Mouse (Mus musculus): ENCODE data around the gene Kdm5a.
A peak's percentile ranks its signal among the peaks of the same experiment; 100 is the strongest.

The Kdm5a gene

GRCm38 (mm10) chr6:120472455-120473140 lies 108.7 kb downstream of the Kdm5a start:
- DNase-seq (ENCODE audit: low spot score): no peak

GRCm38 (mm10) chr6:120473427-120473826 lies 109.5 kb downstream of the Kdm5a start:
- DNase-seq (ENCODE audit: low spot score): no peak

GRCm38 (mm10) chr6:120475288-120475687 lies 111.4 kb downstream of the Kdm5a start:
- no peak for DNase-seq (ENCODE audit: low spot score)

GRCm38 (mm10) chr6:120479302-120479701 lies 115.4 kb downstream of the Kdm5a start:
- DNase-seq (ENCODE audit: low spot score): no peak

- no peak for DNase-seq (ENCODE audit: low spot score)
These were observed 116.4 kb downstream of the Kdm5a start for GRCm38 (mm10) chr6:120480361-120480760.

GRCm38 (mm10) chr6:120481538-120481937 lies 117.6 kb downstream of the Kdm5a start:
- DNase-seq (ENCODE audit: low spot score): peak; percentile 11

GRCm38 (mm10) chr6:120482021-120482420 lies 118.1 kb downstream of the Kdm5a start:
- no peak for DNase-seq (ENCODE audit: low spot score)

GRCm38 (mm10) chr6:120482756-120483155 lies 118.8 kb downstream of the Kdm5a start:
- peak; percentile 27 for DNase-seq (ENCODE audit: low spot score)

GRCm38 (mm10) chr6:120483211-120483626 lies 119.3 kb downstream of the Kdm5a start:
- peak; percentile 56 for DNase-seq (ENCODE audit: low spot score)

- no peak for DNase-seq (ENCODE audit: low spot score)
These were observed 121.1 kb downstream of the Kdm5a start for GRCm38 (mm10) chr6:120485038-120485437.

GRCm38 (mm10) chr6:120486051-120486510 lies 122.2 kb downstream of the Kdm5a start:
- DNase-seq (ENCODE audit: low spot score): no peak

GRCm38 (mm10) chr6:120488647-120489046 lies 124.7 kb downstream of the Kdm5a start:
- no peak for DNase-seq (ENCODE audit: low spot score)

GRCm38 (mm10) chr6:120489461-120489860 lies 125.5 kb downstream of the Kdm5a start:
- no peak for DNase-seq (ENCODE audit: low spot score)

GRCm38 (mm10) chr6:120491064-120491463 lies 127.1 kb downstream of the Kdm5a start:
- no peak for DNase-seq (ENCODE audit: low spot score)

- no peak for DNase-seq (ENCODE audit: low spot score)
These were observed 128.1 kb downstream of the Kdm5a start for GRCm38 (mm10) chr6:120491862-120492498.

- DNase-seq (ENCODE audit: low spot score): peak; percentile 16
These were observed 128.8 kb downstream of the Kdm5a start for GRCm38 (mm10) chr6:120492499-120493373.

- DNase-seq (ENCODE audit: low spot score): peak; percentile 82
These were observed 129.7 kb downstream of the Kdm5a start, which contains the start of gene Tmem121b for GRCm38 (mm10) chr6:120493374-120494181. Gene Tmem121b, minus strand, starts transcription at chr6:120493807.
